Mouse (Mus musculus) MN1 (cell line): ENCODE data around the gene Sult2a3.
"Not testable (repeated sequence)": the region's sequence is repeated elsewhere in the genome, so short reads cannot be mapped to it uniquely, and the experiment has no call there.

Experiments used
- DNase-seq: peaks from one replicate; pipeline ENCODE4 v3.0.0-alpha.2; 2016; ENCODE audit warnings: low spot score

Gene Sult2a3

DNA sequence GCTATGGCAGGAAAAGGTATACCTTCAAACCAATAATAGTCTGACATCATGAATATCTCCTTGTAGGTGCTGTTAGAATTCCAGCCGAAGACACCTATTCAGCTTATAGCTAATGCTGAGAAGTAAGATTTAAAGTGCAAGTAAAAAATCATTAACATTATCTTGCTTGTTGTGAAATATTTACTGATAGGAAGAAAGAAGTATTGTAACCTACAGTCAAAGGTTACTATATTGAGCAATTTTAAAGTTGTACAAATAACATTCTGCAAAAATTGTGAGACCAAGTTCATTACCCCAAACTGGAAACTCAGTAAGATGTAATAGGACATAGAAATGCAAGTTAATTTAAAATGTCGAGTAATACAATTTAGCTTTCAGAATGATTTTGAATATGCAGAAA is at the start of gene Sult2a3:
TSS of gene Sult2a3 (minus strand) at position 101 of the 400 bp plus-strand sequence.
- no peak for DNase-seq

DNA sequence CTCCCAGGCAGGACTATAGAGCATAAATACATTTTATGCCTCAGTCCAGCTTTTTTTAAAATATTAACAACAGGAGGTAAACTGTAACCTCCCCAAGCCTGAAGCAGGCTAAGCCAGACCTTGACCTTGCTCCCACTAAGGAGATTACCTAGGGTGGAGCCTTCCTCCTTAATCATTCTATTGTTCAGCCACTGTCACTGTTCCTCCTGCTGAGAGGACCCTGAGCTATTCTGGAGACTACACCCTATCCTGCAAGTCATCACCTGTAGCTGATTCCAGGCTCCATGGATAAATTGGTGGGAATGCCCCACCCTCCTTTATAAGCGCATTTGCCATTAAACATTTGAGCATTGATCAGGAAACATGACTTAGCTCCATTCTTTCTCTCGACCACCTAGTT is 2.4 kb downstream of the Sult2a3 start:
- DNase-seq, result no peak

DNA sequence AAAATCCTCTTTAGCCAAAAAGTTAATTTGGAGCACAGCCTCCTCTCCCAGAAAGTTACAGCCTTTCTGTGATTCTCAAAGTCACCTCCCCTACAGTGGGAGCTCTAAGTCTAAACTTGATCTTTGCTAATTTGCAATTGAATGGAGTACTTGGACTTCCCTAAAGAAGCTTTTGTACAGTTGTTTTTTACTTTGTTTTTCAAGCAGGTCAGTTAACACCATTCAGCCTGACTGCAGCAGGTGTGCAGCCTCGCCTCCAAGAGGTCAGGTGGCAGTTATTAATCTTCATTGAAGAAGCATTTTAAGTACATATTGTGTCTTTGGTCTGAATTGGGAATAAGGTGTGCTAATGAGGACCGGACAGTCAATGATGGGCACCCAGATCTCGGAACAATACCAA is 3.0 kb downstream of the Sult2a3 start:
- DNase-seq, result not testable (repeated sequence)

DNA sequence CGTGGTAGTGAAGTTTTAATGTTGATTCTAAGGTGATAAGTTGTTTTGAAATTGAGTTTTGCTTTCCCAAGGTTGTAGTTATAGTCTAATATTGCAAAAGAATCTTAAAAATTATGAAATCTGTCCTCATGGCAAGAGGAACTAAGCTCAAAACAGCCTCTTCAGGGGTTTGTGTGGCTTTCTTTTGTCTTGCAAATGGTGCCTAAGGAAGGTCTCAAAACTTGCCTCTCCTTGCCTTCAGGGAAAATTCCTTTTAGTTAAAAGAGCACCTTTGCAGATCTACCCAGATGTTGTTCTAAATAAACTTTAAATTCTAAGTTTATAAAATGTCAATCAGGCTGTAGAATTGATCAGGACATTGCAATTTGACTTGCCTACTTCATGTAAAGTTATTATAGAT is 6.1 kb downstream of the Sult2a3 start:
- no peak for DNase-seq

DNA sequence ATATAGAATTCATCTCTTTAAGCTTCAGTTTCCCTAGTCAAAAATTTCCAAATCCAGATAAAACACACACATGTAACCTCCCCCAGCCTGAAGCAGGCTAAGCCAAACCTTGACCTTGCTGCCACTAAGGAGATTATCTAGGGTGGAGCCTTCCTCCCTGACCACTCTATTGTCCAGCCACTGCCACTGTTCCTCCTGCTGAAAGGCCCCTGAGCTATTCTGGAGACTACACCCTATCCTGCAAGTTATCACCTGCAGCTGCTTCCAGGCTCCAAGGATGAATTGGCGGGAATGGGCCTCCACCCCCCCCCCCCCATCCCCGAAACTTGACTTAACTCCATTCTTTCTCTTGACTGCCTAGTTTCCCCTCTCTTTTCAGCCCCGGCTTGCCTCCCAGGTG is 8.4 kb downstream of the Sult2a3 start:
- DNase-seq, result not testable (repeated sequence)

DNA sequence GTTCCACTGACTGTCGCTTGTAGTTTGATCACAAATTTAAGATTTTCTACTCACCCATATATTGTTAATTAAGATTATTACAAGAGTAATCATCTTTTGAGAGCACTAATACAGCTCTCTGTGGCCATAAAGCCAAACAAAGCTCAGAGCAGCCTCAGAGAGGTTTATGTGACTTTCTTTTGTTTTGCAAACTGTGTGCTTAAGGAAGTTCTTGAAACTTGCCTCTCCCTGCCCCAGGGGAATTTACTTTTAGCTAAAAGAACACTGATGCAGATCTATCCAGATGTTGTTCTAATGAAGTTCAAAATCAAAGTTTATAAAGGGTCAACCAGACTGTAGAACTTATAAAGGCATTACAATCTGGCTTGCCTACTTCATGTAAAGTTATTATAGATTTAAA is 75.0 kb downstream of the Sult2a3 start:
- DNase-seq, result not testable (repeated sequence)

DNA sequence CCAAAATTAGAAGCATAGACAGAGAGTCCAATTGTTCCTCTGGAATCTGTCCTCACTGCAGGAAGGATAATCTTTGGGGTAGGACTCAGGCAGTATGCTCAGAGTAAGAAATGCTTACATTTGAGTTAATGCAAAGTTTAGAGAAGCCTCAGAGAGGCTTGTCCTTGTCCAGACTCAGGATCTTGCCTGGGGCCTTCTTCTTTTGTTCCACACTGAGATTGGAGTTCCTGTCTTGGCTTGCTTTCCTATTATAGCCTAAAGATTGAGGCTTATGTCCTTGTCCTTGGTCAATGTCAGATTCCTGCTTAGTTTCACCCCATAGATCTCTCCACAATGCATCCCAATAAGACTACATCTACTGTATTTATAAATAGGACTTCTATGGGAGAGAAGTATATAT is 92.0 kb downstream of the Sult2a3 start:
- DNase-seq, result not testable (repeated sequence)
